Mouse (Mus musculus): Measurements from ENCODE around the gene Ankrd37.

DNA sequence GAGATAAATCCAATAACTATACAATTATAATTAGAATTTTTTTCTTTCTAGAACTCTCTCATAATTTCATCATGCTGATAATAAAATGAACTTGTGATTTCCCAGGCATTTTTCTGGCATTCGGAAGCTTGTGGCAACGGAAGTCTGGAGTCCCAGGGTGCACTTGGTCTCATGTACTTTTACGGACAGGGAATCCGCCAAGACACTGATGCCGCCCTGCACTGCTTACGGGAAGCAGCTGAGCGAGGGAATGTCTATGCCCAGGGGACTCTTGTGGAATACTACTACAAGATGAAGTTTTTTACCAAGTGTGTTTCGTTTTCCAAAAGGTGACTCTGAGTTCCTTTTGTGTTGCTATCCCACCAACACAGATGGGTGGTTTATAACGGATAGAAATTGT is 17.3 kb upstream of the Ankrd37 start:
- no peak for TF ChIP-seq CTCF (IDR thresholded peaks at IDR 0.05; ENCODE audit: control insufficient read depth, insufficient read depth, insufficient read length)
- no peak for TF ChIP-seq USF1 (IDR thresholded peaks at IDR 0.05; ENCODE audit: low read depth)
- TF ChIP-seq CEBPB (IDR thresholded peaks at IDR 0.05; ENCODE audit: low read depth) = no peak
- no peak for TF ChIP-seq MYOD1 (IDR thresholded peaks at IDR 0.05; ENCODE audit: control insufficient read depth, insufficient read length, low read depth)
- TF ChIP-seq MYOG (IDR thresholded peaks at IDR 0.05; ENCODE audit: control insufficient read depth, extremely low read depth, insufficient read length) = no peak
- no peak for TF ChIP-seq MAX (IDR thresholded peaks at IDR 0.05)
